Mouse (Mus musculus) embryo, embryonic 11 days (tissue): ENCODE results near the gene Rft1.
"Not testable (repeated sequence)": the region's sequence is repeated elsewhere in the genome, so short reads cannot be mapped to it uniquely, and the experiment has no call there.

Experiments used
- DNase-seq: peaks from one replicate; pipeline ENCODE4 v3.0.0-alpha.2; 2015

The Rft1 gene

GRCm38 (mm10) chr14:30674947-30675346, 20.8 kb downstream of the Rft1 start:
- DNase-seq = no peak

GRCm38 (mm10) chr14:30682131-30682530, 28.0 kb downstream of the Rft1 start:
- DNase-seq = no peak

GRCm38 (mm10) chr14:30690685-30691084, 36.5 kb downstream of the Rft1 start:
- DNase-seq = no peak

- no peak for DNase-seq
These were observed 38.3 kb downstream of the Rft1 start for GRCm38 (mm10) chr14:30692439-30692838.

- DNase-seq = no peak
These were observed 40.6 kb downstream of the Rft1 start for GRCm38 (mm10) chr14:30694786-30695185.

GRCm38 (mm10) chr14:30695609-30696008, 41.4 kb downstream of the Rft1 start:
- DNase-seq = no peak

GRCm38 (mm10) chr14:30697407-30698052, 43.4 kb downstream of the Rft1 start:
- no peak for DNase-seq

- DNase-seq = peak; percentile 78
These were observed 45.5 kb downstream of the Rft1 start for GRCm38 (mm10) chr14:30699656-30700055.

- DNase-seq = no peak
These were observed 48.4 kb downstream of the Rft1 start for GRCm38 (mm10) chr14:30702512-30702911.

GRCm38 (mm10) chr14:30703079-30703478, 48.9 kb downstream of the Rft1 start:
- no peak for DNase-seq

- no peak for DNase-seq
These were observed 50.1 kb downstream of the Rft1 start for GRCm38 (mm10) chr14:30704098-30704855.

GRCm38 (mm10) chr14:30711892-30712291, 57.7 kb downstream of the Rft1 start:
- DNase-seq = no peak

GRCm38 (mm10) chr14:30713769-30714168, 59.6 kb downstream of the Rft1 start:
- no peak for DNase-seq

GRCm38 (mm10) chr14:30714799-30715617, 60.8 kb downstream of the Rft1 start, which contains the start of gene Sfmbt1:
Gene Sfmbt1, plus strand, starts transcription at chr14:30714849.
- peak; percentile 72 for DNase-seq

GRCm38 (mm10) chr14:30715618-30716050, 61.5 kb downstream of the Rft1 start:
- DNase-seq = peak; percentile 90

GRCm38 (mm10) chr14:30716051-30716952, 62.1 kb downstream of the Rft1 start:
- DNase-seq = peak; percentile 84

GRCm38 (mm10) chr14:30716953-30717285, 62.8 kb downstream of the Rft1 start:
- peak; percentile 23 for DNase-seq

GRCm38 (mm10) chr14:30718696-30719095, 64.5 kb downstream of the Rft1 start:
- DNase-seq = not testable (repeated sequence)

GRCm38 (mm10) chr14:30719514-30719913, 65.4 kb downstream of the Rft1 start:
- no peak for DNase-seq

- DNase-seq = no peak
These were observed 67.7 kb downstream of the Rft1 start for GRCm38 (mm10) chr14:30721850-30722249.

GRCm38 (mm10) chr14:30722406-30722805, 68.2 kb downstream of the Rft1 start:
- DNase-seq = no peak

- no peak for DNase-seq
These were observed 77.7 kb downstream of the Rft1 start for GRCm38 (mm10) chr14:30731896-30732295.
